Mouse (Mus musculus) stomach, postnatal 0 days (tissue): Measurements from ENCODE around the gene Oaz2.

ENCODE experiments used
- CTCF ChIP-seq: IDR thresholded peaks from 2 replicates; pipeline ENCODE4 v1.5.1; 2016; ENCODE audit warnings: antibody characterized with exemption, low read depth, mild to moderate bottlenecking, moderate library complexity
- EP300 ChIP-seq: optimal IDR thresholded peaks from 2 replicates; pipeline ENCODE3; 2016; ENCODE audit warnings: antibody characterized with exemption

- TF ChIP-seq CTCF (peak; percentile 85), EP300 (no peak)
These were observed 27.8 kb downstream of the Oaz2 start for GRCm38 (mm10) chr9:65695646-65696045.
